Mouse (Mus musculus) heart, adult 9 months (tissue): ENCODE measurements around the gene Wdr90.

Source experiments
- DNase-seq, 2 experiments: peaks; one replicate each; pipeline ENCODE4 v3.0.0; 2022; ENCODE audit warnings: low spot score in 2 of 2

The Wdr90 gene

DNA sequence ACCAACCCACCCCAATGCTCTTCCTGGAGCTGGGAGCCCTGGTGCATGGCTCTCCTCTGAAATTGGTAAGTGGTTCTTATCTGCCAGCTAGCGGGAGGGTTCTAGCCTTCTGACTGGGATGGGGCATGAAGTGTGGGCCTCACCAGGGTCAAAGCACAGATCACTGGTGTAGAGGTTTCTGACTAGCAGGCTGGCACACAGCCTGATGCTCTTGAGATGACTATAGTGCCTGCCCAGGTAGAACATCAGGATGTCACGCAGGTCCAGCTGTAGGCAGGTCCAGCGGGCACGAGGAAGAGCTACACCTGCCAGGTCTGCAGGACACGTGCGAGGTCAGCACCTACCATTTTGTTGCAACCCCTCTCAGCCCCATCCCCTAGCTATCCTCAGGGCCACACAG lies 1.1 kb downstream of the Wdr90 start:
- no peak for DNase-seq

DNA sequence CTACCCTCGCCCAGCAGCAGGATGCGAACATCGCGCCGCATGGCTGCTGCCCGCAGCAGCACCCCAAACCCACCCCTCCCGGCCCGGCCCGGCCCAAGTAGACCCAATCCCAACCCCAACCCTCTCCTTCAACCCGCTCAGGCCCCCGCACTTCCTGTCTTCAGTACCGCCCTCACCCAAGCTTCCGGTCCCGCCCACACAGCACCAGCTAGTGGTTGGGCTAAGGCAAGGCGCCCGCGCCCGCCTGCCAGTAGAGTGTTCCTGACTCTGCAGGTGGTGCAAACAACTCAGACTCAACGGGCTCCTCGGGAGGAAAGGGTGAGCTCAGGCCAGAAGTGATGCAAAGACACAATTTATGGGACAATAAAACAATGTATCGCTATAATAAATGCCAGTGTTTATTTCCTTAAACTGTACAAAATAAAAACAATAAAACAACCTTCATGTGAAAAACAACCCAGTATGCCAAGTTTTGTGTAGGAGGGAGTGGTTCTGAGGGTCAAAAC lies 16.9 kb downstream of the Wdr90 start, which contains the start of gene Rhot2:
Gene Rhot2, minus strand, starts transcription at position 456 of the 506 bp plus-strand sequence.
- peak; percentile 94 for DNase-seq

DNA sequence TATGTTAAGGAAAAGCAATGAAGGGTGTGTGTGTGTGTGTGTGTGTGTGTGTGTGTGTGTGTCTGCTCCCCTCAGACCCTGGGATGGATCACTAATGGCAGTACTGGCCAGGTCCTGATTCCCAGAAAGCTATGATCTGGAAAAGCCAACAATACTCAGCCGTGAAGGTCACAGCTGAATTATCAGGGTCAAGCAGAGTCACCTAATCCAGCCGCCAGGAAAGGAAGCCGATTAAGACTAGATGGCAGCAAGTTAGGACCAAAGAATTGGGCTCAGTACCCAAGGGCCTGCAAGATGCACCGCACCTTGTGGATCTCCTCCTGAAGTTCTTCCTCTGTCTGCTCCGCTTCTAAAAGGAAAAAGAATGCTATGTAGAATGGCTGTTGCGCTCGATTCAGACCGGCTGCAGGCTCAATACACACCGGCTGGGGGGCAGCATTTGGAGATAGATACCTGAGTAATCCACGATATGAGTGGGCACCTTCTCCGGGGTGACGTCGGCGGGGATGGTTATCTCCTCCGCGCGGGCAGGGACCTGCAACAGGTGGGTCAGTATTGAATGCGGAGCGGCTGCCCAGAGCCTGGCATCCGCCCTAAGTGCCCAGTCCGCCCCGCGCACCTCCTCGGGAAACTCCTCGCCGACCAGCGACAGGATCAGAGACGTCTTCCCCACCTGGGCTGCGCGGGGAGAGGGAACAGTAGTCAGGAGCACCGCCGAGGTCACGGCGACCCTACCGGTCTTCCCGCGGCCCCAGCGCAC lies 17.5 kb downstream of the Wdr90 start:
- no peak for DNase-seq

GRCm38 (mm10) chr17:25843122-25843521 lies 18.2 kb downstream of the Wdr90 start:
- no peak for DNase-seq

GRCm38 (mm10) chr17:25842509-25842908 lies 18.8 kb downstream of the Wdr90 start:
- DNase-seq, result no peak

- DNase-seq, result no peak
Measured at GRCm38 (mm10) chr17:25841117-25841880, 20.0 kb downstream of the Wdr90 start, which contains the start of gene Gm20683. Gene Gm20683, minus strand, starts transcription at chr17:25841763.

GRCm38 (mm10) chr17:25840519-25840918 lies 20.8 kb downstream of the Wdr90 start:
- DNase-seq, result no peak

GRCm38 (mm10) chr17:25839455-25840235 lies 21.7 kb downstream of the Wdr90 start:
- DNase-seq, result no peak

GRCm38 (mm10) chr17:25838904-25839303 lies 22.4 kb downstream of the Wdr90 start:
- DNase-seq, result no peak

- no peak for DNase-seq
Measured at GRCm38 (mm10) chr17:25837533-25837932, 23.8 kb downstream of the Wdr90 start.

- DNase-seq, result peak; percentile 72 to 74
Measured at GRCm38 (mm10) chr17:25837076-25837410, 24.3 kb downstream of the Wdr90 start, which contains the start of gene Rhbdl1. Gene Rhbdl1, minus strand, starts transcription at chr17:25837295.

- no peak for DNase-seq
Measured at GRCm38 (mm10) chr17:25836397-25837075, 24.8 kb downstream of the Wdr90 start.

DNA sequence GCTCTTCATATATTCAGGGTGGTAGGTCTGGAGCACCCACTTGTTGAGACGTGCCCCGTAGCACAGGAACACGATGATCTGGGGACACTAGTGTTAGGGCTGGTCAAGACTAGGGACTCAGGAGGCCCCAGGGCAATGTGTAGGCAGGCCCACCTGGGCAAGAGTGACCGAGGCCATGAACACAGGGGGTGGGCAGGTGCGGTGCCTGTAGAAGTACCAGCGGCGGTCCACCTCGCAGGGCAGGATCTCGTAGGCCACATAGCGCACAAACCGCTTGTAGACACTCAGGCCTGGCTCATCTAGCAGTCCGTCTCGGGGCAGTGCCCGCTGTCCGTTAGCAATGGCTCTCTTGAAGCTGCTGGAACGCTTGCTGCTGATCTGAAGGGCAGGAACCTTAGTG lies 25.5 kb downstream of the Wdr90 start:
- no peak for DNase-seq

GRCm38 (mm10) chr17:25835301-25835700 lies 26.0 kb downstream of the Wdr90 start:
- no peak for DNase-seq

- peak in 1 of 2 experiments; percentile 30 for DNase-seq
Measured at GRCm38 (mm10) chr17:25834595-25835222, 26.6 kb downstream of the Wdr90 start.

DNA sequence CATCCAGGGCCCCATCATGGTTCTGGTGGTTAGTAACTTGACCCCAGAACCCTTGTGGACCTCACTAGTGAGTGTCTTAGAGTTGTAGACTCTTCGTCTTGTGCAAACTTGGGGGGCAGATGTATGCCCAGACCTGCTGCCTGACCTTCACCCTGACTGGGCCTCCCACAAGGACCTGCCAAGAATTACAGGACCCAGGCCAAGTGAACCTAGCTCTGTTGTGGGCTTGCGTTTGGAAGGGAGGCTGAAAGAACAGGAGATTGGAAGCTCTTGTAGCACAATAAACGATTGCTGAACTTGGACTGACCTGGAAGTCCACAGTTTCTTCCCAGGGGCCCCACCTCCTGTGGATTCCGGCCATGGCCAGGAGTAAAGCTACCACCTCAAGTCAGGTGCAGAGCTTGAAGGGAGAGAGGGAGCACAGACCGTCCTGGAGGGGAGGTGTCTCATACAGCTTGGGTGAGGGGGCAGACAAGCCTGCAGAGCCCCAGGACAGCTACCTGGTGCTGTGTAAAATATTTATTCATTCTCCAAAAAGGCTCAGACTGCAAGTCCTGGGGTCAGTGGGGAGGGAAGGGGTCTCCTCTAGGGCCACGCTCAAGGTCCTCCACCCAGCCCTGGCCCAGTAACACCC lies 27.2 kb downstream of the Wdr90 start:
- DNase-seq, result peak in 1 of 2 experiments; percentile 35

- DNase-seq, result peak; percentile 92 to 95
Measured at GRCm38 (mm10) chr17:25833291-25833663, 28.0 kb downstream of the Wdr90 start, which contains the start of gene Stub1. Gene Stub1, minus strand, starts transcription at chr17:25833404.

- peak; percentile 99 for DNase-seq
Measured at GRCm38 (mm10) chr17:25832436-25833290, 28.6 kb downstream of the Wdr90 start.
